Mouse (Mus musculus): ENCODE measurements around the gene Rps6kb1.

The Rps6kb1 gene

DNA sequence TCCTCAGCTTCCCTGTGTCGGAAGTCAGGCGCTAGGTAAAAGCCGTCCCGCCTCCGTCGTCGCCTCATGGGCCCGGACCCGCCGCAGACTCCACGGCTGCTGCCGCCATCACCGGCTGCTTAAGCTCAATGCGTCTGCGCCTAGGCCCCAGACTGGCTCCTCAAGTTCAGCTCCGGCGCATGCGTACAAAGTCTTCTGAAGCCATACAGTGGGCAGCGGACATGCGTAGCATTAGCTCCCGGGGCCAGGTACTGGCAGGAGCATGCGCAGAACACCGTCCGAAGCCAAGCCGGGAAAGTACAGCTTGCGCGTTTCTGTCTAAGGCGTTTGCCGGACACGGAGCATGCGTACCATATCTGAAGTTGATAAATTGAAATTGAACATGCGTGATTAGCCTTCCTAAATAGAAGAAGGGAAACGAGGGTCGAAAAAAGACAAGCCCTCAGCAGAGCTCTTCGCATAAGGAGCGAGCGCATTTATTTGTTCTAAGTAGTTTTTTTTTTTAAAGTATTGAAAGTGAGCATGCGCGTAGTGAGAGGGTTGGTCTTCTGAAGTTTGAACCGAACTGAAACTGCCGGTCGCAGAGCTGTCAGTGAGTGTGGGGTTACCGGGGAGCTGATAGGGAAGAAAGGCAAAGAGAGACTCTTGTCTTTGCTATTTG is at the start of gene Rps6kb1, which contains the start of gene Tubd1:
TSS of gene Rps6kb1 (minus strand) at position 167 of the 661 bp plus-strand sequence.
TSS of gene Tubd1 (plus strand) at position 353 of the 661 bp plus-strand sequence.
- peak; percentile 98 for DNase-seq (ENCODE audit: low spot score)

DNA sequence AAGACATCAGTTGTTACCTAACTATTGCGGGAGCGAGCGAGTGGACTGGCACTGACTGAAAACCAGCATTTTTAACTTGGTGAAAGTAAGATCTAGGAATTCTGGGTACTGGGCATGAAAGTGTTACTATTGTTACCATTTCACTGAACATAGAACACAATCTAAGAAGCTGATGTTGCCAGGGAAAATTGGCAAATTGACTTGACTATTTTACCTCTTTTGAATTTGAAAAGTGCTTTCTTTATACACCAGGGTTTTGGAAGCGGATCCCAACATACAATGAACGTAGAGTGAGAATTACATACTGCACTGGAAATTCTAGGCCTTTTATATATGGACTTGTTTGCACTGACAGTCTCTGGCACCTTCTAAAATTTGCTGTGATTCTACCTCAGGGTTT is 48.8 kb upstream of the Rps6kb1 start:
- DNase-seq (ENCODE audit: low spot score) = no peak

DNA sequence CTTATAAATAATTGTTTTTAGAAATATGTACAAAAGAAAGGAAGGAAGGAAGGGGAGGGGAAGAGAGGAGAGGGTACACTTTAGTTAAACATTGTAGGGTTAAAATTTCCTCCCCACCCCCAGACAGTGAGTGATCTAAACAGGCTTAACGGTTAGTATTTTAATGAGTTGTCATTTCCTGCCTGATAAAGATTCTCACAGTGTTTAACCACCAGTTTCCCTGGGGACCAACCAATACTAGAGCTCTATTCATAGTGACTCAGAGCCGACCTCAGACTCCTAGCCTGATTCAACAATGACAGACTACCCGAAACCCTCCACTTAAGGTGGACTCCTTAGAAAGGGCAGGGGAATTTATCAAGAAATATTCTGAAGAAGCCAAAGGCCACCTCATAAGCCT is 48.4 kb upstream of the Rps6kb1 start:
- DNase-seq (ENCODE audit: low spot score) = no peak

DNA sequence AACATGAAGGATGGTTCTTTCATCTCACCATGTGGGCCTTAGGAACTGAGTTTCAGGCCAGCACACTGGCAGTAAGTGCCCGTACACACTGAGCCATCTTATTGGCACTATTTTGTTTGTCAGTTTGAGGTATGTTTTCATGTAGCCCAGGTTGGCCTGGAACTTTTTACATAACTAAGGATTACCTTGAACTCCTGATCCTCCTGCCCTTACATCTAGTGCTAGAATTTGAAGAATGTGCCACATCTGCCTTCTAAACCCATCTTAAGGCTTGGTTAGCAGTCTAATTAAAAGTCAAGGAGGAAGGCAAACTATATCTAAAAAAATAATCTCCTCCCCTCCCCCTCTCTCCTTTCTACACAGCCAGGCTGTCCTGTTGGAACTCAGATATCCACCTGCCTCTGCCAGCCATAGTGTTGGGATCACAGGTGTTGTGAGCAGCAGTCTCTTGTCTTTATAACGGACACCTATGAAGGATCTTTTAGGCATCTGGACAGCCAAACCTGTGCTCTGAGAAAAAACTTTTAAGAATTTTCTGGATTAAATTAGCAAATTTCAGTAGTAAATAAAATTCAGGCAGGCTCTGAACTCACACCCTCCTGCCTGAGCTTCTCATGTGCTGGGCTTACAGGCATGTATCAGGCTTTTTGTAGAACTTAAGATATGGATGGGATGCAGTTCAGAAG is 47.5 kb upstream of the Rps6kb1 start:
- DNase-seq (ENCODE audit: low spot score) = no peak

DNA sequence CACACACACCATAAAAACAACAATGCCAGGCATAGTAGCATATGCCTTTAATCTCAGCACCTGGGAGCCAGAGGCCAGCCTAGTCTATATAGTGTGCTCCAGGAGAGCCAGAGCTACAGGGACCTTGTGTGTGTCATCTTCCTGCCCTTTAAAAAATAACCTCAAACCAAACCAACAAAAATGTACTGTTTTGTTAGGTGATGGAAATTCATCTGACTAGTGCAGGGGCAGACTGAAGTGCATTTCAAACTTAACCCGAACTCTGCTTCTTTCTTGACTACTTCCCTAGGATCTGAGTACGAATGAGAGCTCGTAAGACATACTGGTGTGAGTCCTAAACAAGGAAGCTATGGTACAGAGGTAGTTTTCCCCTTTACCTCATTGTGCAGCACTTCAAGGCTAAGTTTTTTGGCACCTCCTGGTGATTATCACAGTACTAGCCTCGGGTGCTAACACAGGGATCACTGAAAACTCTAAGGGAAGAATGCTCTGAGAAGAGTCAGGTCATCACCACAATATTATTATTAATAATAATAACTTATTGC is 46.8 kb upstream of the Rps6kb1 start:
- DNase-seq (ENCODE audit: low spot score) = no peak

DNA sequence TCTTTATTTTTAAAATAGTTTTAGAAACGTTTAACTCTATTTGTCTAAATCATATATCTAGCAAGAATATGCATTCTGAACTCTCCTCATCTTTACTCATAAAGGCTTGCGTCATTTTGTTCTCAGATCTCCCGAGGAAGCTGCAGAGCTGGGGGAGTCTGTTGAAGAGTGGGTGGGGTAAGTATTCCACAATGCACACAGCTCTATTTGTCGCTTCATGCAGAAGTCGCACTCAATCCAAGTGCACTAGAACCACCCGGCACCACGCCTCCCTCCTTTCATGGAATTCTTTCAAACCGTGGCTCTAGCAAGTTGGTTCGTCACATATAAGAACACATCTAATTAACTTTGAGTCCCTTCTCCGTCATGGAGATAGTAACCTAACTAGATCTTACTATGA is 46.0 kb upstream of the Rps6kb1 start:
- no peak for DNase-seq (ENCODE audit: low spot score)

DNA sequence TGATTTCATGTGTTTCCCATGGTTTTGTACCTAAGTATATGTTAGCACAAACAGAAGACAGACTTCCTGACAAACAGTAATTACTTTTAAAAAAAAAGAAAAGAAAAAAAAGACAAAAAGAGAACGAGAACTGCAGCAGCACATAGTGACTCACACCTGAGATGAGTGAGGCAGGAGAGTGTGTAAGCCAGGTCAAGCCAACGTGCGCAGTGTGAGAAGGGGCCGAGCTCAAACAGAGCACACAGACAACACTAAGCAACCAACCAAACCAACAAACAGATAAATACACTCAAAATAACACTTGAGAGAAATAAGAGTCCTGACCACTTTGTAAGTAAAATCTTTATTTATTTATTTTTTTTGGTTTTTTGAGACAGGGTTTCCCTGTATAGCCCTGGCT is 45.5 kb upstream of the Rps6kb1 start:
- no peak for DNase-seq (ENCODE audit: low spot score)

DNA sequence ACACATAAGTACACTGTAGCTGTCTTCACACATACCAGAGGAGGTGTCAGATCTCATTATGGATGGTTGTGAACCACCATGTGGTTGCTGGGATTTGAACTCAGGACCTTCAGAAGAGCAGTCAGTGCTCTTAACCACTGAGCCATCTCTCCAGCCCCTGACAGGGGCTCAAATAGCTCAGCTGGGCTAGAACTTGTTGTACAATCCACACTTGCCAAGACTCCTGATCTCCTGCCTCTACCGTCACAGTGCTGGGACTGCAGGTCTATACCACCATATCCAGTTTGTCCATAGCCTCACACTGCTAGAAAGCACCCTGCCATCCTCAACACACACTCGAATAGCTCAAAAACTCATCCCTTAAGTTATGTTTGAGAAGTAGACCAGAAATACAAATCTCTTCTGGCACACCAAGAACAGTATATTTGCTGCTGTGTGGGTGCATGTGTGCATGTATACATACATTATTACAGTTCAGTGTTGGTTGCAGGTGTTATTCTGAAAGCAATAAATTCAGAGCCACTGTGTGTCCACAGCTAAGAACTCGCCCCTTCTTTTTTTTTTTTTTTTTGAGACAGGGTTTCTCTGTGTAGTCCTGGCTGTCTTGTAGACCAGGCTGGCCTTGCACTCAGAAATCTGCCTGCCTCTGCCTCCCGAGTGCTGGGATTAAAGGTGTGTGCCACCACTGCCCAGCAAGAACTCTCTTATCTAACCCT is 44.1 kb upstream of the Rps6kb1 start:
- DNase-seq (ENCODE audit: low spot score) = no peak

DNA sequence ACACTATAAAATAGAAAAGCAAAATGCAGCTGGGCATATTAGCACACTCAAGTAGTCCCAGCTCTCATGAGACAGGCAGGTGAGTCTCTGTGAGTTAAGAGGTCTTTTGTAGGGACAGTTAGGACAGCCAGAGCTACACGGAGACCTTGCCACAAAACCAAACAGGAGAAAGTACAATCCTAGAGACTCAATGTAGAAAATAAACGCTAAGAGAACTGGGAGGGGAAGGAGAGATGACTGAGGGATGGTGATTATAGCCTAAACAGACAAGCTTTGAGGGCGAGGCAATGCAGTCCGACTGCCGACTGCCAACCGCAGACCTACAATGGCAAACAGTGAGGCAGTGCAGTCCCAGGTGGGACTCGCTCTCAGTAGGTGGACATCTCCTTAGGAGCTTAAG is 43.2 kb upstream of the Rps6kb1 start:
- DNase-seq (ENCODE audit: low spot score) = no peak

DNA sequence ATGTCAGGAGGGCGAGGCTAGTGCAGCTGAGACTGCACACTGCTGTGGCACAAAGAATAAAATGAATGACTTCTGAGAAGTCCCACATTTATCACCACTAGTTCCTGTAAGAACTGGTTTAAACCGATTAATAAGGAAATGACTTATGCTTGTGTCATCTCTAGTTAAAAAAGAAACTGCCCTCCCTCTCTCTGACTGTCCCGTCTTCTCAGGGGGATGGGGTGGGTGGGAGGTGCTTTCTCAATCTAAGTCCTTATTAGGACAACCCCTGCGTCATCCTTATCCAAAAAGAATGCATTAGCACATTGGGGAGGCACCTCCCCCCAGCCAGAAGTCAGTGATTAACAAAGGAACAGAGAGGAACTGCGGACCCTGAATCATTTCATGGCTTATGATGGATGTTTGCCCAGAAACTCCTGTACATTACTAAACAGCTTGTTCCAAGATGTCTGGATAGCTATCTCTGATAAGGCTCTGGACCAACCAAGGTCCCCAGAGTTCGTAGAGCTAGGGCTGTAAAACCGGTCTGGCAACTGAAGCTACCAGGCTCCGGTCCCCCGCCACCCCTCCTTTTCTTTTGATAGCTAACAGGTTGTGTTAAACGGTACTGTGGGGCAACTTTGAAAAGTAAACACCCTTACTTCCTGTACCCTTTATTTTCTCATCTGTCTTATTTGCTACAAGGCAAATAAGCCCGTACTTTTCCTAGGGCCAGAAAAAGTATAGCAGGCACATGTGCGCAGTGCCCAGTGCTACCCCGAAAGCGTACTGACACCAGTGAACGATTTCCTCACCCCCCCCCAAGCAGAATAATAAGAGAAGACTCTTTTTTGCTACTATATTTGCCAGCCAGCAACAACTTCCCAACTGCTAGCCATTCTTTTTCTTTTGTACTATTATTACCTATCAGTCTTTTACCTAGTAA is 42.5 kb upstream of the Rps6kb1 start:
- peak; percentile 72 for DNase-seq (ENCODE audit: low spot score)

DNA sequence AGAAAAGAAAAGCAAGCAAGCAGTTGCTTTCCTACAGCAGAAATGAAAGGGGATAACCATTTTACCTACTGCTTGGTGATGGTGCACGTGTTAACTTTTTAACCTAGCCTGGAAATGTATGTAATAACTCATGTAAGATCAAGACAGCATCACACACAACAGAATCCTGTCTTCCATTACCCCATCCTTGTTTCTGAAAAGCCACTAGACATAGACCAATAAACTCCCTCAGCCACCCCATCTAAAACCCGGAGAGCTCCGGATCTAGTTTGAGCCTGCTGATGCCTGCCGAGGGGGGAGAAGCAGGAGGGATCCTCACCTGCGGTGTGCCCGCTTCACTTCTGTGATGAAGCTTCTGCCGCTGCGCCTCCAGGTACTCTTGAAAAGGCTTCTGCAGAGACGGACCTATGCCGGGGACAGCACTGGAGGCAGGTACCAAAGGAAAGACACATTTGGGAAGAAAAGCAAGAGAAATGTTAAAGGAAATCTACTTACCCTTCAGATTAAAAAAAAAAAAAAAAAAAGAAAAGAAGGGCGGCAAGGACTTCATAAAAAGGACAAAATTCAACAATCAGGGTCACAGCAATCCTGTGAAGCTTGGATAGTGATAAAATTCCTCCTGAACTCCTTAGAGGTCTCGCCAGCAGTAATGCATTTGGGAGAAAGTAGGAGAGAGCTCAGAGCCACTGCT is 41.7 kb upstream of the Rps6kb1 start:
- no peak for DNase-seq (ENCODE audit: low spot score)

DNA sequence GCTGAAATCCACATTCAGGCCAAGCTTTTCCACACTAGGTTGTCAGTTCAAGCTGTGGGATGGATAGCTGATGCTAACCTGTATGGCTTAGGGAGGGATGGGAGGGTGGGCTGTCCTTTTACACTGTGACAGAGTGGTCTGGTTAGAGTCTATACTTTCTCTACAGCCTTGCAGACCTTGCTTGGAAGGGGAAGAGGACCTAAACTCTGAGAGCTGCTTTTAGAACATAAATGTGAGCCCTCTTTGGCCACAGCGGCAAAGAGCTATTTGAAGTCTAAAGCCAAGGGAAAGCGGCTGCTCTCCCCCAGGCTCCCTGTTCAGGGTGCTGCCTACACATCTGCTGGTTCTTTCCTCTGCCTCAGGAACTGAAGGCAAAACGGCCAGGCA is 41.0 kb upstream of the Rps6kb1 start:
- no peak for DNase-seq (ENCODE audit: low spot score)

DNA sequence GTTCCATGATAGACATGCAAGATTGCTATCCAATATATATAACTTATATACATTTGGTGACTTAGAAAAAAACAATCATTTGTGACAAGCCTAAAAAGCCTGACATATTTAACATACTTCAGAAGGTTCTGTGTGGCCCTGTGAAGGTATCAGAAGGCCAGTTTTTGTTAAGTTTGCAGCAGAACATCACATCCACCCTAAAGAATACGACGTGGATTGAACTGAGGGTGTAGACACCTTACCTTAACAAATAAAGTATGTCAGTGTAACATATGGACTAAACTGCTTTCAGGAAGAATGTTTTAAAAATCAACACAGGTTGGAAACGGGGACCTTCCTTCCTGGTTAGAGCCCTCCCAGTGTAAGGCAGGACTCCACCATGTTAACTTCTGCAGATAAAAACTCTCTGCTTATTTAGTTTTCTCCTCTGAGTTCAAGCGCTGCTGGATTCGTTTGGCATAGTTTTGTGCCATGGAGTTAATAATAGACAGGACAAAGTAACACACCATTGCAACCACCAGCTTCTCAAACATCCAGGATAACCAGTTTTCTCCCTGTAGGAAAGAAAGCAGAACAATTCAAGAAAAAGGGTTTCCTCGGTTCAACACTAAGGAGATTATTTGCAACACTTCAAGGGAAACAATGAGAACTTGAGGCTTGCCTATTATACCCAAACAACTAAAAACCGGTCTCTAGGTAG is 40.4 kb upstream of the Rps6kb1 start:
- DNase-seq (ENCODE audit: low spot score) = no peak

DNA sequence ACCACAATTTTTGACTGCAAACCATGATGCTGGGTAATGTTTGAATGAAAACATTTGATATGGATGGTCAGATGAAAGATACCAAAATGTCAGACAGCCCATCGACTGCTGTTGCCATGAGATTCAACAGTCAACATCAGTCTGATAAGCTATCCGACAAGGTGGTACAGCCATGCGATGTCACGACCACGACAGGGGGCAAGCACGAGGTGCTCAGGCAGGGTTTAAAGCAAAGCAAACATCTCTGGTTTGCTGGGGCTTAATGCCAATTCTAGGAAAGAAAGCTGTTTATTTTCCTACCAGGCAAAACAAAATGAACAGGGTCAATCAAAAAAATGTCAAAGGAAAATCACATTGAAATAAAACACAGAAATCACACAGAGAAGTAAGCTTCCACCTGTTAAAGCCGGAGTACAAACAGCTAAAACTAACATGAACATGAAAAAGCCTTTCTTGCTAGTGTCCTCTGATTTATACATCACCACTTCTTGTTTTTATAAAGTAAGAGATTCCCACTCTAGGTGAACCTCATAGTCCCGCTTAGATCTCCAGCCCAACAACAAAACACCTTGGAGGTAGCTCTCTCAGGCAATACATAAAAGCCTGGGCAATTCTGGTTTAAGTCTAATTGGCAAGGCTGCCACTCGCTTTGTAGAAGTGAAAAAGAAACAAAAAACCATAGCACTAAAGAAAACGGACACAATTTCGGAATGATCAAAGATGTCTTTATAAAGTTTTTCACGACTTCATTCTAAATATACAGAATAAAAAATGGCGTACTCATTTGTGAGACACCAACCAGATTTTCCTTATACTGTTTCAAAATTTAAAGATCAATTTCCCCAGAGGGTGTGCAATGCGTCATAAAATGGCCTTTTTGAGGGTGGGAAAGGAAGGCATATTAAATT is 39.6 kb upstream of the Rps6kb1 start:
- DNase-seq (ENCODE audit: low spot score) = no peak

DNA sequence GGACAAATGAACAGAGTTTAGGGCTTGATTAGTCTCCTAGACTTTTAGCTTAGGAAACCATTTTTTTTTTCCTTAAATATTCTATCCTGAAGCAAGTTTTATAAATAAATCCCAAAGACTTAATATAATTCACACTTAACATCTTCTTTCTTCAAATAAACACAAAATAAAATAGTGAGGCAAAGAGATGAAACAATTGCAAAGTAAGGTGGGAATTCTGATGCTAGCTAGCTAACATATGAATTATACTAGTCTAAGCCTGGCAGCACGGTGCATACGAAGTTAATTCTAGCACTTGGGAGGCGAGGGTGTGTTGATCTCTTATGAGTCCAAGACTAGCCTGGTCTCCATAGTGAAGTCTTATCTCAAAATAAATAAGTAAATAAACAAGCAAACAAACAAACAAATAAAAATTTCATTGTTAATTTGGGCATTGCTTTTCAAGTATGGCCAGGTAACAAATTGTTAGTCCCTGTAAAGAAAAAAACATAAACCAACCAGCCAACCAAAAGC is 38.8 kb upstream of the Rps6kb1 start:
- no peak for DNase-seq (ENCODE audit: low spot score)

DNA sequence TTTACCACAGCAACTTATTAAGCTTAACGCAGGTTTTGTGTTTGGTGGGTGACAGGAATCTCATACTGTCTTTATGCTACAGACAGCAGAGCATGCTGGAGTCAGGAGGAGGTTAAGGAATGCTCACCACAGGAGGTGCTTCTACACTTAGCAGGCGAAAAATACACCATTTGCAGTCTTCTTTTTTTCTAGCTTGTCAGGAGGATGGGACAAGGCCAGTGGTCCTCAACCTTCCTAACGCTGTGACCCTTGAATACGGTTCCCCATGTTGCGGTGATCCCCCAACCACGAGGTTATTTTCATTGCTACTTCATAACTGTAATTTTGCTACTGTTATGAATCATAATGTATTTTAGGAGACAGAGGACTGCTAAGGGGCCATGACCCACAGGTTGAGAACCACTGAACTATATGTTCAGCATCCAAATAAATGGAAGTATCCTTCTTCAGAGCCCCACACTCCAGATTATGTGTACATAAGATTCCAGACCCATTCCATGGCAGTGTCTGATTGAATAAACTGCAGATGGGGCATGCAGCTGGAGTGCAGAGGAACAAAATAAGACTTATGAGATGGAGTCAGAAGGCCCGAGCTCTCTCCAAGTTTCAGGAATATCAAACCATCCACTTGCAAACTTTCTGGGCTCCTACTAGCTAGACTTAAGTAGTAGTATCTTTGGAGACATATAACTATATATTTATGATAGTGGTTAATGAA is 38.1 kb upstream of the Rps6kb1 start:
- DNase-seq (ENCODE audit: low spot score) = no peak

DNA sequence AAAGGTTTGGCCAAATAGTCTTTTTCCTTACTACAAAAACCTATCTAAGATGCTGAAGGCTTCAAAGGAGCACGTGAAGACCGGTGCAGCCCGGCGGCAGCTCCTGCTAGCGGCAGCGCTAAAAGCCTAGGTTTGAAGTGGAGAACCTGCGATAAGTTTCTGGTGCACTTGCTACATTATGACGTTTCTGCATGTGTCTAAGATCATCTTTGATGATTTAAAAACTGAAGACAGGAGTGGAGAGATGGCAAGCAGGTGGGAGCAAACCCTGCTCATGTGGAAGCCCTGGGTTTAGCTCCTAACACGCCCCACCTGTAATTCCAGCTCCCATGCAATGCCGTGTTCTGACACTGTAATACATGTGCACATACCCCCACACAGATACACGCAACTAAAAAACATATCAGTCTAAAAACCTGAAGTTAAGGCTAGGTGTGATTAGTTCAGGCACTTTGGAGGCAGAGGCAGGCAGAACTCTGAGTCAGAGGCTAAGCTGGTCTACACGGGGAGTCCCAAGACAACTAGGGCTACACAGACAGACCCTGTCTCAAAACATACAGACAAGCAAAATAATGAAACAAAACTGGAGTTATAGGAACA is 37.4 kb upstream of the Rps6kb1 start:
- DNase-seq (ENCODE audit: low spot score) = no peak

DNA sequence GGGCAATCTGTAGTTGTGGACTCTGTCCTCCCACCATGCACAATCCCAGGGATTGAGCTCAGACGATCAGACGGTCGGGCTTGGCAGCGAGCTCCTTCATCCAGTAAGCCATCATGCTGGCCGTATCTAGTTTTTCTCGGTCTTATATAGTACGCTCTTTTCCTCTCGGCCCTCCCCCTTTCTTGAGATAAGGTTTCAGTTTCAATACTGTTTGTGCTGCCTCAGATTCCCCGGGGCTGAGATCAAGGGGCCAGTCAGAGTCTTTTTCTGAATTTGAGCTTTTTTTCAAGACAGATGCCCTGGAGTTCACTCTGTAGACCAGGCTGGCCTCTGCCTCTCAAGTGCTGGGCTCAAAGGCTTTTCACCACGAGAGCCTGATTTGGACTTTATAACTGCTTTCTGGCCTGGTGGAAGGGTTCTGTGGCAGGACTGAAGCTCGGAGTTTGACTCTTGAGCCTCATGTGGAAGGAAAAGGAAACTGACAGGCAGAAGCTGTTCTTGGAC is 36.7 kb upstream of the Rps6kb1 start:
- DNase-seq (ENCODE audit: low spot score) = no peak
